Mouse (Mus musculus): ENCODE measurements around the gene A630073D07Rik. TPM values are rescaled to one million over a fixed set of nuclear protein-coding genes. Genes with fewer than 3 reads are reported as not detected.
"Not testable (repeated sequence)": the region's sequence is repeated elsewhere in the genome, so short reads cannot be mapped to it uniquely, and the experiment has no call there.

A630073D07Rik gene
- polyA plus RNA-seq (2015; fragmentation: Nextera tagmentation; extraction: Ambion mirVana) = not detected in 2 replicates

DNA sequence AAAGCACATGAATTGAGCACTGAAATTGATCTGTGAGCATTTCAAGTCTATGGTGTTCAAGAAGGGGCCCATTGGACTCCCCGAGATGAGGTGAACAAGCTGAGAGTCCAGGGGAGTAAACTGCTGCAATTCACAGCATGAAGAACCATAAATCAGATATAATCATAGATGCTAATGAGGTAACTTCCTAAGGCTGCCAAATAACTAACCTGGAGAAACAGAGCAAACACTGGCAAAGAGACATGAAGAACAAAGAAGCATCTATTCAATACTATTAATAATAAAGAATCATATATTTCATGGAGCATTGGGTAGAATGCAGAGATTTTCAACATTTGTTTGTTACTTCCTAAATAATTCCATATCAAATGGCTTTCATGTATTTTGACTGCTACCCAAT, at the start of gene A630073D07Rik:
TSS of gene A630073D07Rik (minus strand) at position 101 of the 400 bp plus-strand sequence.
- no peak within 1 kb of the TSS for H3K4me3 ChIP-seq (ENCODE audit: low read depth, low read length)
- no peaks in the 10 kb centered on the region for H3K4me1 ChIP-seq (replicated peaks; ENCODE audit: control insufficient read depth, insufficient read depth, low read length)
- no peak within 1 kb of the TSS for H3K4me2 ChIP-seq (replicated peaks; ENCODE audit: low read depth)
- WGBS = 77% methylated on average over 1 of the region's 1 CpGs
- H3K27ac ChIP-seq (ENCODE audit: low read depth, low read length) = no peak within 1 kb of the TSS
- H3K9me3 ChIP-seq (ENCODE audit: control insufficient read depth) = no peaks in the 10 kb centered on the region
- ATAC-seq = no peak
- no peaks in the 10 kb centered on the region for H3K27me3 ChIP-seq (replicated peaks; ENCODE audit: control insufficient read depth, insufficient read depth, low read length)
- H3K36me3 ChIP-seq (ENCODE audit: control insufficient read depth, insufficient read depth) = no peaks in the 10 kb centered on the region
- TF ChIP-seq CTCF (IDR thresholded peaks at IDR 0.05; ENCODE audit: low read depth) = no peak
- H3K9ac ChIP-seq (ENCODE audit: low read depth, low read length) = no peak within 1 kb of the TSS

DNA sequence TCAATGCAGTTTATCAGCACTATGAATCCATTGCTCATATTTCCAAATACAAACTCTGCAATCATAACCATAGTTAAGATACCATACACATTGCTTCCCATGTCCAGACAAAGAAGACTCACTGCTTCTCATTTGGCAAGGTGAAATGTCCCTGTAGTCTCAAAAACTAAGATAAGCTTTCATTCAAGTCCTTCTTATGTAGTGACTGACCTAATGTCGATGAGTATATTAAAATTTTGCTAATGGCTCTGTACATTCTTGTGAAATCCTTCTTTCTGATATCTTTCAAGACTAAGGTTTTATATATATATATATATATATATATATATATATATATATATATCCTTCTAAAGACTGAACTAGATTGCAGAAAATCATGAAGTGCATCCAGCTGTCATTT, 49.6 kb upstream of the A630073D07Rik start, which contains the start of gene Tas2r121:
TSS of gene Tas2r121 (minus strand) at position 101 of the 400 bp plus-strand sequence.
- no peak for TF ChIP-seq CTCF (IDR thresholded peaks at IDR 0.05; ENCODE audit: low read depth)
- Histone ChIP-seq H3K36me3 (ENCODE audit: control insufficient read depth, insufficient read depth) (no peaks in the 10 kb centered on the region), H3K4me1 (replicated peaks; ENCODE audit: control insufficient read depth, insufficient read depth, low read length) (no peaks in the 10 kb centered on the region), H3K4me3 (ENCODE audit: low read depth, low read length) (no peak within 1 kb of the TSS), H3K4me2 (replicated peaks; ENCODE audit: low read depth) (no peak within 1 kb of the TSS), H3K27ac (ENCODE audit: low read depth, low read length) (no peak within 1 kb of the TSS), H3K9ac (ENCODE audit: low read depth, low read length) (no peak within 1 kb of the TSS), H3K27me3 (replicated peaks; ENCODE audit: control insufficient read depth, insufficient read depth, low read length) (no peaks in the 10 kb centered on the region), H3K9me3 (ENCODE audit: control insufficient read depth) (no peaks in the 10 kb centered on the region)
- WGBS = 81% methylated on average over 1 of the region's 1 CpGs
- ATAC-seq = no peak

DNA sequence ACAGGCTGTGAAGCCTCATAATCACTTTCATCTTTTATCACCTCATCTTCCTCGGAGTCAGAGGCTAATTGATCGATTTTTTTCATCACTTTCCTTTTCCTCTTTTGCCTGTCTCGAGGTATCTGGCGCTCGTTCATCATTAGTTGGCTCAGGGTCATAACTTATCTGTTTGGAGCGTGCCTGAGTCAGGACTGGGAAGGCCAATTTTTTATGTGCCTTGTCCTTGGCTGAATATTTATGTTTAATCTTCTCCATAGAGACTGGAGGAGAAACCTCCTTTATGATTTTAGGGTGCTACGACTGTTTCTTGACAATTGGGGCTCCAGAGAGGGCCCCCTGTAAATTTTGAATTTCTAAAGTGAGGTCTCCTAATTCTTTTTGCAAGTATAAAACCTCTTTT, 40.3 kb upstream of the A630073D07Rik start:
- not testable (repeated sequence) for H3K4me3 ChIP-seq (ENCODE audit: low read depth, low read length); H3K4me2 ChIP-seq (replicated peaks; ENCODE audit: low read depth); H3K36me3 ChIP-seq (ENCODE audit: control insufficient read depth, insufficient read depth); H3K27ac ChIP-seq (ENCODE audit: low read depth, low read length); H3K27me3 ChIP-seq (replicated peaks; ENCODE audit: control insufficient read depth, insufficient read depth, low read length); ATAC-seq; H3K9me3 ChIP-seq (ENCODE audit: control insufficient read depth); H3K4me1 ChIP-seq (replicated peaks; ENCODE audit: control insufficient read depth, insufficient read depth, low read length); H3K9ac ChIP-seq (ENCODE audit: low read depth, low read length)
- WGBS = 81% methylated on average over 7 of the region's 7 CpGs

DNA sequence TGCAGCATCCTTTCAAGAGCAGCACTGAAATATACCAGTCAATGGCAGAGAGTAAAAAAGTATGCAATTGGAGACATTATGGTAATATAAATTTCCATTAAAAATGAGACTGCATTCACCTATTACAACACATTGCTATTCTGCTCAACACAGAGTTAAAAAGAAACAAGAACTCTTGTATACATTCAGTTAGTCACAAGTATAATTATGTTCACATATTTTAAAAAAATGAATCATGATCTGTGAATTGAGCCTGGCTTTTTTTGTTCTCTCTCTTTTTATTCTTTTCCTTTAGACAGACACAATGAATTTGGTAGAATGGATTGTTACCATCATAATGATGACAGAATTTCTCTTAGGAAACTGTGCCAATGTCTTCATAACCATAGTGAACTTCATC, 5.3 kb upstream of the A630073D07Rik start, which contains the start of gene Tas2r120:
TSS of gene Tas2r120 (plus strand) at position 301 of the 400 bp plus-strand sequence.
- ATAC-seq = no peak
- Histone ChIP-seq H3K27ac (ENCODE audit: low read depth, low read length) (no peak within 1 kb of the TSS), H3K4me3 (ENCODE audit: low read depth, low read length) (no peak within 1 kb of the TSS), H3K27me3 (replicated peaks; ENCODE audit: control insufficient read depth, insufficient read depth, low read length) (no peaks in the 10 kb centered on the region), H3K4me1 (replicated peaks; ENCODE audit: control insufficient read depth, insufficient read depth, low read length) (no peaks in the 10 kb centered on the region), H3K36me3 (ENCODE audit: control insufficient read depth, insufficient read depth) (no peaks in the 10 kb centered on the region), H3K9me3 (ENCODE audit: control insufficient read depth) (no peaks in the 10 kb centered on the region), H3K9ac (ENCODE audit: low read depth, low read length) (no peak within 1 kb of the TSS), H3K4me2 (replicated peaks; ENCODE audit: low read depth) (no peak within 1 kb of the TSS)
- no peak for TF ChIP-seq CTCF (IDR thresholded peaks at IDR 0.05; ENCODE audit: low read depth)

DNA sequence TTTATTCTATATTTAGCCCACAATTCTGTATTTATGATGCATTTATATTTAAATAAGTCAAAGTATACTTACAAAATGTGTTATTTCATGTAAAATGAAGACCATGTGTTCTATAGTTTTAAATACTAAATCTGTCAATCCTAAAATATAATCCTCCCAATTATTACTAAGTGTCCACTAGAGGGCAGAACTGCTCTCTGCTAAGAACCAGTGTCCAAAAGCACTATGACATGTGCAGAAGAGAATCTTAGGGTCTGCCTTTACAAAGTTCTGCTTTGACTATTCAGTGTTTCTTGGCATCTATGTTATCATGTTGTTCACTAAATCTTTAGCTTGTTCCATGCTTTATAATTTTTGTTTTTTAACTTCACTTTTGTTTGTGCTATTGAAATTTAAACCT, 1.9 kb downstream of the A630073D07Rik start:
- H3K27ac ChIP-seq (ENCODE audit: low read depth, low read length) = no peak overlapping the region
- no peak overlapping the region for H3K4me3 ChIP-seq (ENCODE audit: low read depth, low read length)
- H3K9ac ChIP-seq (ENCODE audit: low read depth, low read length) = no peak overlapping the region
- H3K4me2 ChIP-seq (replicated peaks; ENCODE audit: low read depth) = no peak overlapping the region
- H3K36me3 ChIP-seq (ENCODE audit: control insufficient read depth, insufficient read depth) = no peaks in the 10 kb centered on the region
- H3K4me1 ChIP-seq (replicated peaks; ENCODE audit: control insufficient read depth, insufficient read depth, low read length) = no peaks in the 10 kb centered on the region
- TF ChIP-seq CTCF (IDR thresholded peaks at IDR 0.05; ENCODE audit: low read depth) = peak; percentile 65
- no peak for ATAC-seq
- H3K27me3 ChIP-seq (replicated peaks; ENCODE audit: control insufficient read depth, insufficient read depth, low read length) = no peaks in the 10 kb centered on the region
- no peaks in the 10 kb centered on the region for H3K9me3 ChIP-seq (ENCODE audit: control insufficient read depth)

DNA sequence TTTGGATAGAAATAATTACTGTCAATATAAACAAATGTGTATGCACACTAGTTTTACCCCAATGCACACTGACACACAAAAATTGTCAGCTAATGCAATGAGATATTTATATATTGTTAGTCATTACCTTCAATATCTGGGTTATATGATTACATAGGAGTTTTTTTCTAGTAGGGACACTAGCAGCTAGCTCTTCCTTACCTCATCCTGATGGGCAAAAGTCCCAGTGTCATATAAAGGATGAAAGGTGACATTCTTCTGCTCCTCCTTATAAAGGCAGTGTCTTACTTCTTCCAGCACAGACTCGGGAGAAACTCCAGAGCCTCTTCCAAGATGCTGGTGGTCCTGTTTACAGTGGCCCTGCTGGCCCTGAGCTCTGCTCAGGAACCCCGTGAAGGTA, 55.7 kb downstream of the A630073D07Rik start, which contains the start of gene Prp2:
TSS of gene Prp2 (plus strand) at position 301 of the 400 bp plus-strand sequence.
- not testable (repeated sequence) for H3K9ac ChIP-seq (ENCODE audit: low read depth, low read length); H3K4me2 ChIP-seq (replicated peaks; ENCODE audit: low read depth); ATAC-seq; H3K27me3 ChIP-seq (replicated peaks; ENCODE audit: control insufficient read depth, insufficient read depth, low read length); H3K36me3 ChIP-seq (ENCODE audit: control insufficient read depth, insufficient read depth); H3K27ac ChIP-seq (ENCODE audit: low read depth, low read length); H3K4me1 ChIP-seq (replicated peaks; ENCODE audit: control insufficient read depth, insufficient read depth, low read length); H3K9me3 ChIP-seq (ENCODE audit: control insufficient read depth); H3K4me3 ChIP-seq (ENCODE audit: low read depth, low read length)
- 53% methylated on average over 2 of the region's 2 CpGs for WGBS

Other genes starting within 250 kb of the A630073D07Rik start
- not detected in 2 replicates for gene Prh1, start 81.7 kb downstream of the A630073D07Rik start, polyA plus RNA-seq (2015; fragmentation: Nextera tagmentation; extraction: Ambion mirVana)
- not detected in 2 replicates for gene Prp2, start 55.6 kb downstream of the A630073D07Rik start, polyA plus RNA-seq (2015; fragmentation: Nextera tagmentation; extraction: Ambion mirVana)
- gene Tas2r120, start 5.4 kb upstream of the A630073D07Rik start, polyA plus RNA-seq (2015; fragmentation: Nextera tagmentation; extraction: Ambion mirVana) = not detected in 2 replicates
- gene Tas2r121, start 49.5 kb upstream of the A630073D07Rik start, polyA plus RNA-seq (2015; fragmentation: Nextera tagmentation; extraction: Ambion mirVana) = not detected in 2 replicates
- gene Tas2r122, start 60.4 kb upstream of the A630073D07Rik start, polyA plus RNA-seq (2015; fragmentation: Nextera tagmentation; extraction: Ambion mirVana) = not detected in 2 replicates
- not detected in 2 replicates for gene Tas2r115, start 86.5 kb upstream of the A630073D07Rik start, polyA plus RNA-seq (2015; fragmentation: Nextera tagmentation; extraction: Ambion mirVana)
- gene Tas2r124, start 103.2 kb upstream of the A630073D07Rik start, polyA plus RNA-seq (2015; fragmentation: Nextera tagmentation; extraction: Ambion mirVana) = not detected in 2 replicates
- not detected in 2 replicates for gene Tas2r102, start 110.6 kb upstream of the A630073D07Rik start, polyA plus RNA-seq (2015; fragmentation: Nextera tagmentation; extraction: Ambion mirVana)
- gene Tas2r136, start 126.6 kb upstream of the A630073D07Rik start, polyA plus RNA-seq (2015; fragmentation: Nextera tagmentation; extraction: Ambion mirVana) = not detected in 2 replicates
- gene Tas2r117, start 151.3 kb upstream of the A630073D07Rik start, polyA plus RNA-seq (2015; fragmentation: Nextera tagmentation; extraction: Ambion mirVana) = not detected in 2 replicates
- gene Tas2r123, start 195.6 kb upstream of the A630073D07Rik start, polyA plus RNA-seq (2015; fragmentation: Nextera tagmentation; extraction: Ambion mirVana) = not detected in 2 replicates
- gene Tas2r116, start 203.9 kb upstream of the A630073D07Rik start, polyA plus RNA-seq (2015; fragmentation: Nextera tagmentation; extraction: Ambion mirVana) = not detected in 2 replicates
- not detected in 2 replicates for gene Tas2r110, start 216.5 kb upstream of the A630073D07Rik start, polyA plus RNA-seq (2015; fragmentation: Nextera tagmentation; extraction: Ambion mirVana)
- not detected in 2 replicates for gene Tas2r113, start 241.5 kb upstream of the A630073D07Rik start, polyA plus RNA-seq (2015; fragmentation: Nextera tagmentation; extraction: Ambion mirVana)